Mouse (Mus musculus) brain, embryonic 14.5 days (tissue): ENCODE measurements around the gene Nsd2. TPM values are rescaled to one million over a fixed set of nuclear protein-coding genes. Genes with fewer than 3 reads are reported as not detected.
"Not testable (repeated sequence)": the region's sequence is repeated elsewhere in the genome, so short reads cannot be mapped to it uniquely, and the experiment has no call there.

ENCODE experiments used
- DNase-seq: peaks from one replicate; pipeline ENCODE4 v3.0.0-alpha.2; 2011; ENCODE audit warnings: low read depth
- CTCF ChIP-seq: fragments of 200-500 bp; IDR thresholded peaks from 2 replicates; pipeline ENCODE4 v1.5.1; 2012; ENCODE audit warnings: inconsistent platforms, mild to moderate bottlenecking, moderate library complexity, borderline replicate concordance; ENCODE audit not compliant: insufficient read depth, insufficient read length; ENCODE audit errors: extremely low read depth
- POLR2A ChIP-seq: fragments of 200-500 bp; IDR thresholded peaks from 2 replicates; pipeline ENCODE4 v1.6.1; 2012; ENCODE audit warnings: mild to moderate bottlenecking, inconsistent platforms, borderline replicate concordance; ENCODE audit not compliant: poor library complexity, insufficient read depth, insufficient read length, severe bottlenecking; ENCODE audit errors: extremely low read depth
- polyA plus RNA-seq: library from polyadenylated mRNA; depleted of rRNA; stranded (reverse); fragments of >200 nt; gene quantifications from 2 replicates; pipeline ENCODE4 v1.2.3, GENCODE M21; 2012

The Nsd2 gene
- polyA plus RNA-seq, 1 experiment: 118 TPM

DNA sequence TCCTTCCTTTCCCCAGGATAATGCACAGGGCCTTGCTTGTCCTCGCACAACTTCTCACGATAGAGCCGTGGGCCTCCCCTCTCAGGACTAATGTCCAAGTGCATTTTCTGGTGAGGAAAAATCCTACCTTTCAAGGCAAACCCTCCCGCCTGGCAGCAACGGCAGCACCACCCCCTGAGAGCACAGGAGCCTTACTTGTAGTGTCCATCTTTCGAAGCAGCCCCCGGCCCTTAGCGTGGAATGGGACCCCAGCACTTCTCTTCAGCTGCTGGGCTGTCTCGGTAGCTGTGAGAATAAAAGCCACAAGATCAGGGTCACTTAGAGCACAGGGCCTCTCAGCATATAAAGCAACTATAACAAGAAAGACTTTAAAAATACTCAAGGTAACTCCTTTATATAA, 82.7 kb downstream of the Nsd2 start:
- no peak for TF ChIP-seq POLR2A
- TF ChIP-seq CTCF: no peak
- no peak for DNase-seq

DNA sequence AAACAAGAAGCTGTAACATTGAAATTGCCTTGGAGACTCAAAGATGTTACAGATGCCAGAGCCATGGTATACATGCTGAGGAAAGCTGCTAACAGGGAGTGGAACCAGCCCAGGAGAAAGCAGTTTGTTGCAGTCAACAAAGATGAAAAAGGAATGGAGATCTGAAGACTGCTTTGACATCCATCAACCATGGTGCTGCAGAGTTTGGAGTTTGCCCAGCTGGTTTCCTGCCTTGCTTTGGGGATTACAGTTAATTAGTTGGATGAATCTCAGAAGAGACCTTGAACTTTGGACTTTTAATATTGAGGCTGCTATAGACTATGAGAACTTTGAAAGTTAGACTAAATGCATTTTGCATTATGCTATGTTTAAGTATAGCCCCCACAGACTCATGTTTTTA, 94.5 kb downstream of the Nsd2 start:
- DNase-seq: not testable (repeated sequence)

DNA sequence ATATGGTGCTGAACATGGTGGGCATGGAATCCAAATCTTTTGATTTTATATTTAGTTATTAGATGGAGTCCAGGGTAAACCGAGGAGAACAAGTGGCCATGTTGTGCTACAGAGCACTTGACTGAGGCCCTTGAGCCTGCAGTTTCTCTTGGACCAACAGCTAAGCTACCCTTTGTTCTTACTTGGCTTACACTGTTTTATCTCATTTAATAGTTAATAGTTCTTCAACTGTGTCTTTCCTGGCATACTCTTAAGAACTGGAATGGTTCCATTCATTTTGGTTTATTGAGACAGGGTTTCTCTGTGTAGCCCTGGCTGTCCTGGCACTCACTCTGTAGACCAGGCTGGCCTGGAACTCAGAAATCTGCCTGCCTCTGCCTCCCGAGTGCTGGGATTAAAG, 96.1 kb downstream of the Nsd2 start:
- not testable (repeated sequence) for DNase-seq

DNA sequence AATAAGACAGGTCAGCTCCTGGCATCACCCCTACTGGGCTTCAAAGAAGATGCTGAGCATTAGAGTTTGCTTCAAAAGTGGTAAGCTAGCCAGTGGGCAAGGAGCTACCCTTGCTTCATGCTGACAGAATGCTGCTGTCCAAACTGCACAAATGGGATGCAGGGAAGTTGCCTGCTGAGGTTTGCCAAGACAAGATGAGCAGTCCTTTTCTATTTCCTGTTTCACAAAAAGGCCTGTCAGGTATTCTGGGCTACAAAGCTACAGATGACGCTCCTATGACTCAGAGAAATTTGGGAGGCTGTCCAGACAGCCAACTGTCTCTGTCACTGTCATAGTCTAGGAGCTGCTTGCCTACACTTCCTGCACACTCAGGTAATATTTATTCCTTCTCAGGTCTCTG, 98.9 kb downstream of the Nsd2 start:
- TF ChIP-seq POLR2A: no peak

GRCm38 (mm10) chr5:33920037-33920436, 99.5 kb downstream of the Nsd2 start:
- TF ChIP-seq CTCF: no peak
- TF ChIP-seq POLR2A: no peak

More for the DNA sequence above, 98.9 kb downstream of the Nsd2 start:
- no peak for DNase-seq

GRCm38 (mm10) chr5:33920924-33921323, 100.4 kb downstream of the Nsd2 start:
- DNase-seq: no peak
- TF ChIP-seq POLR2A: no peak

More at GRCm38 (mm10) chr5:33920037-33920436, 99.5 kb downstream of the Nsd2 start:
- DNase-seq: no peak

GRCm38 (mm10) chr5:33921486-33922235, 101.1 kb downstream of the Nsd2 start:
- DNase-seq: no peak
- no peak for TF ChIP-seq CTCF
- TF ChIP-seq POLR2A: no peak

DNA sequence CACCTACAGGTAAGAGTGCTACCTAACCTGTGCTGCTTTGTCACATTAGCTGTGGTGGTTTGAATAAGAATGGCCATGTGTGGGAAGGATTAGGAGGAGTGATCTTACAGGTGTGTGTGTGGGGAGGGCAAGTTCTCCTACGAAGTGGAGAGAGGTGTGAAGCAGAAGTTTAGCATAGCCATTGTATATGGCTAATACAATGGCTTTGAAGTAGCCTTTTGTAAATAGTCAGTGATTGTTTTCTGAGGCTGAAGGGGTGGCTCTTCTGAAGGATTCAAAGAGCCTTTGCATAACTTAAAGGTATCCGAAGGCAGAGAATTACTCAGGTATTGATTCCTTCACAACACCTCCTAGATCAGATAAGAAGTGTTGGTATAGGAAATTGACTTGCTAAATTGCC, 102.0 kb downstream of the Nsd2 start:
- TF ChIP-seq POLR2A (no peak), CTCF (no peak)
- DNase-seq: no peak

DNA sequence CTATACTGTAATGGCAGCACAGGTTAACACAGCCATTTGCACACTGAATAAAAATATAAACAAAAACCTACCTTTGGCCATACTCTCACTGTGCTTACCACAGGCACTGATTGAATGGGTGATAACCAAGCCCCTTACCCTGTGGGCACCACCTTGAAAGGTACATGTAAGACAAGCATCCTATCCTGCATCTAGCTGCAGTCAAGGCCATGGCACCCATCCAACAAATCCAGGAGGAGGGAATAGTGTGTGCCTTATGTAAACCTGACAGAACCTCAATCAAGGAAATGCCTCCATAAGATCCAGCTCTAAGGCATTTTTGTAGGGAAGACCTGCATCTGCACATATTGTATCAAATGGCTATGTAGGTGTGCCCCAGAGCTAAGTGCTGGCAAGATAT, 105.6 kb downstream of the Nsd2 start:
- TF ChIP-seq POLR2A (no peak), CTCF (no peak)
- no peak for DNase-seq

DNA sequence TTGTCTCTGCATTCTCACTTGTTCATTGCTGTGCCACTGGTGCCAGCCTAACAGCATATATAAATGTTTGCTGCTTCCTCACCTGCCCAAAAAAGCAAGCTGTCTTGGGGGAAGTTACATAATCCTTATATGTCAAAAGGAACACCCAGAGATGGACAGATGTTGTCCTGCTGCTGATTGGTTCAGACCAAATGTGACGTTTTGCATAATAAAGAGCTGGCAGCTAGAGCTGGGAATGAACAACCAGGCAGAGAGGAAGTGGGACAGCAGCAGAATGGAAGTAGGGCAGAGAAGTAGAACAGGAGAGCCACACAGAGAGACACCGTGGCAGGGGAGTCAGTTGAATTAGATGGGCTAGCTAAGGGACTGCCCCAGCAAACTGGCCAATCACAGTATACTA, 111.9 kb downstream of the Nsd2 start:
- TF ChIP-seq CTCF (no peak), POLR2A (no peak)
- no peak for DNase-seq

- TF ChIP-seq POLR2A (no peak), CTCF (no peak)
- no peak for DNase-seq
Measured at GRCm38 (mm10) chr5:33934081-33934480, 113.6 kb downstream of the Nsd2 start.

DNA sequence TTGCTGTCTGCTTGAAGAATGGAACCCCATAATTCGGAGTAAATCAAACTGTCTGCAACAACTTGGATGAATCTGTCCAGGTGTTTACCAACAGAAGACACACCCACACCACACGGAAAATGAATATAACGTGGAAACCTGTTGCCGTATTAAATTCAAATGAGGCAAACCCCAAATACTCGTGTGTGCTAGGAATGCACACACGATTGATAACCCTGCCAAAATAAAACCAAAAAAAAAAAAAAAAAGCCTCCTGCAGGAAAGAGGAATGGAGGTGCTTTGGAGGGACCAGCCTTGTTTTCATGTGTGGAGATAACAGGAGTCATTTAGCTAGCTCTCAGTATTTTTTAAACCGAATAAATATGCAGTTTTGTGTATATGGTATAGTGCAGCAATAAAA, 114.4 kb downstream of the Nsd2 start:
- TF ChIP-seq CTCF (no peak), POLR2A (no peak)
- DNase-seq: no peak

DNA sequence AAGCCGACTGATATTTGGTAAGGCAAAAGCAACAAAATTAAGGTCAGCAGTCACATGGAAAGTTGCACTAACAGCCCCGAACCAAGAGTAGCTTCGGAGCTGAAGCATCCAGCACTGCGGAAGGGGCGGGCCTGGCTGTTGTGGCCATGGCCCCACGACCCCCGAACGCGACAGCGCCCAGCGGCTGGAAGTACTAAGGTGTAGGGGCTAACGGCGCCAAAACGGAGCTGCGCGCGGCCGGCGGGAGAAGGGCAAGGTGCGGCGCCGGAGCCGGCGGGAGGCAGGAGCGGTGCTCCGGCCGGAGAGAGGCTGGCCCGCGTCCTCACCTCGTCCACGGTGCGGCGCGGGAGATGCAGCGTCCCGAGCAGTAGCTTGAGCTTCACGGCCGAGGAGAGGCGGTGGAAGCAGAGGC, 115.2 kb downstream of the Nsd2 start:
- DNase-seq: no peak

More for the DNA sequence above, 115.2 kb downstream of the Nsd2 start:
- TF ChIP-seq CTCF (no peak), POLR2A (no peak)
